Mouse (Mus musculus): ENCODE data around the gene Igsf6.

Igsf6 gene

DNA sequence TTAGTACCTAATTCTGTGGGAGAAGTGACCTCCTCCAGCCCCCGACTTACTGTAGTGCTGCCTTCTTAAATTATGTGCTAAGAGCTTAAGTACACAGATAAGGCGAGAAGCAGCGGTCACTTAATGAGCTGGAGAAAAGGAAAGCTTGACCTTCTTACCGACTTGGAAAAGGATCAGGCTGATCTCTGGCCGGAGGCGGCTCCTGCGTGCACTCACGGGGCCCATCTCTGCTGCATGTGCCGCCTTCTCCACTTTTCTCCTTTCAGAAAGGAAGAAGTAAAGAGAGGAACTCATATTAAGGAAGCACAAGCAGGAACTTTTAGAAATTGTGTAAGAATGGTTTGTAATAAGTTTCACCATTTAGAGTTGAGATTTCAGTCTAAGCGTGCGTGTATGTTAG is at the start of gene Igsf6:
TSS of gene Igsf6 (minus strand) at position 292 of the 400 bp plus-strand sequence.
- DNase-seq (ENCODE audit: low spot score in 2 of 2): no peak

DNA sequence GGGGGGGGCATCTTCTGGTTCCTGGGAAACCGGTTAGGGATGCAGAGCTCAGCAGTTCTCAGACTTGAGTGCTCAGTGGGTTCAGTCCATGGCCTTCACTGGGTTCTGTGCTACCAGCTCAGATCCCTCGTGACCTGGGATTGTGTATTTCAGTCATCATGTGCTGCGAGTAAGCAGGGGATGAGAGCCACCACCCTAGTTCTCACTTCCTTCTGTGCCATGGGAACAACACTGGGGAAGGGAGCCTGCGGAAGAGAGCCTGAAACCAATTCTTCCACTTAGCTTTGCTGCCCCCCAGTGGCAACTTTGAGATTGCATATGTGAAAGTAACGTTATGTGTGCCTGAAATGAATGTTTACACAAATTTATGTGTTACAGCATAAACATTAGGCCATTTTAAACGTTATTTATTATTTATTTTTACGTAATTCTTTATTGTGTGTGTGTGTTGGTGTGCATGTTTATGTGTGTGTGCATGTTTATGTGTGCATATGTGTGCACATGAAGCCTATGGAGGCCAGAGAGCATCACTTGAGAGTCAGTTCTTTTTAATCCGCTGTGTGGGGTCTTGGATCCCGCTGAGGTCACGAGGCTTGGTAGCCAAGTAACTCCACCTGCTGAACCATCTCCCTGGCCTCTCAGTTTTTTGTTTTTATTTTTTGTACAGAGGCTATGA is 45.9 kb upstream of the Igsf6 start:
- DNase-seq (ENCODE audit: low spot score in 2 of 2): peak; percentile 51 to 79

DNA sequence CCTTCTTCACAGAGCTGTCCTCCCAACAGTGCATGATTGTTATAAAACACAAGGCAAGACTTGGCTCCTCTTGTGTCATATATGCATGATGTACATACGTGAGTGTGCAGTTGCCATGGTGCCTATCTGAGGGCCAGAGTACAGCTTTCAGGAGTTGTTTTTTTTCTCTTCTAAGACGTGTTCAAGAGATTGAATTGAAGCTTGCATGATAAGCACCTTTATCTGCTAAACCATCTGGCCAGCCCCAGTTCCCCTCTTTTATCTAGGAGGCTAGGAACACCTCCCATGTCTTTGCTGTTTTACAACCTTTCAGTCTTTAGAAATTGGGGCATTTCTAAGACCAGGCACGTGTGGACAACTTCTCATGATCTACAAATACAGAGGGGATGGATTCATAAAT is 37.4 kb upstream of the Igsf6 start:
- no peak for DNase-seq (ENCODE audit: low spot score in 2 of 2)

DNA sequence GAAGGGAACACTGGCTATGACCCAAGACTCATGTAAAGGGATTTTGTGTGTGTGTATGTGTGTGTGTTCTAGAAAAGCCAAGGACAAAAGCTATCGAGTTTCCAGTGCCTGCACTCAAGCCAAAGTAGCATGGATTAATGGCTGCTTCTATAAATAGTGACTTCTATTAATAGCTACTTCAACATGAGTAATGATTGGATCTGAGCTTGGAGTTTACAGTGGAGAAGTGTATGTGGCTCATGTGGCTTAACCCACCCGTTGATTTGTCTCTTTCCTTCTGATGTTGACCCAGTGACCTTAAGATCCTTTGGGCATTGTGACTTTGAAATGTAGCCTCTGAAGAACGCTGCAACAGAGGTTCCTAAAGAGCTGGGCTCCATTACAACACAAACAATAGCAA is 36.9 kb upstream of the Igsf6 start:
- DNase-seq (ENCODE audit: low spot score in 2 of 2): no peak

DNA sequence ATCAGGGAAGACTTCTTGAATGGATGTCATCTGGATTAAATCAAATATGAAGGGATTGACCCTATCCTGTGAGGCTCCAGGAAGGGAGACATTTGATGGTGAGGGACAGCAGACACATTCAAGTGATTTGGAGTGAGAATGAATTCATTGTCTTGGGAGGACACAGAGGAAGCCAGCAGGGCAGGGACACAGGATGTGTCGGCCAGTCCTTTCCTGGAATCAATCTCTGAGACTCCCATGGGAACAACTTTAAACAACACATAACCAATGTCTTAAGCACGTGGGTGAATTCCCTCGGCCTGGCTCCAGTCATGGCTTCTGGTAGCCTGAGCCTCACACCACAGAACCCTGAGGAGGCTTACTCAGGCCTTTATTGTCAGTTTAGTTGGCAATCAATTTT is 33.5 kb upstream of the Igsf6 start:
- DNase-seq (ENCODE audit: low spot score in 2 of 2): no peak

DNA sequence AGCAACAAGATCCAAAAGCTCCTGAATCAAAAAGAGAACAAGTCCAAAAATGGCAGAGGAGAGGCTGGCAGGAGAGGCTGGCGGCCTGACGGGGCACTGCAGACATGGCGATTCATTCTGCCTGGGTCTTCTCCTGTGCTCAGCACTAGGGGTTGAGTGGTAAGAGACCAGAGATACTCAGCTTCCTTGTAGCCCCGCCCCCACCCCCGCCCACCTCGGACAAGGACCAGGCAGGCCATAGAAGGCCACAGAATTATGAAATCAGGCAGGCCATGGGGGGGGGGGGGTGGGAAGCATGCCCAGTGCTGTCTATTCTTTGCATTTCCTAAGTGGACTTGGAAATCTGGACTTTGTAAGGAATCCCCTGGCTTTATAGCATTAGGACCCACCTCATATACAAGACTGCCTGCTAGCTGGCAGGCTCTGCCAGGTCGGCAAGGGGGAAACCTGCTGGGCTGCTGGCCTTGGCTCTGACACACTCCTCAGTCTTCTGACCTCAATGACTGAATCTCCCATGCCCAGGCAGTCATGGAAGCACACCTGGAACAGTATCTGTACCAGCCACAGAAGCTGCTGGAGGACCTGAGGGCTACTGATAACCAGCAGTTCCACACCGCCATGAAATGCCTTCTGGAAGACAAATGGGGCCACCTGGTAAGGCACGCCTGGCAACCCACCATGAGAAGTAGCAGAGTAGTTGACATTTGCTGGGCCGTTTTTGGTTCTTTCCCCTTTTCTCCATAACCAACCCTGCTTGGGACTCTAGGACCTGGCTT is 24.4 kb upstream of the Igsf6 start:
- no peak for DNase-seq (ENCODE audit: low spot score in 2 of 2)

DNA sequence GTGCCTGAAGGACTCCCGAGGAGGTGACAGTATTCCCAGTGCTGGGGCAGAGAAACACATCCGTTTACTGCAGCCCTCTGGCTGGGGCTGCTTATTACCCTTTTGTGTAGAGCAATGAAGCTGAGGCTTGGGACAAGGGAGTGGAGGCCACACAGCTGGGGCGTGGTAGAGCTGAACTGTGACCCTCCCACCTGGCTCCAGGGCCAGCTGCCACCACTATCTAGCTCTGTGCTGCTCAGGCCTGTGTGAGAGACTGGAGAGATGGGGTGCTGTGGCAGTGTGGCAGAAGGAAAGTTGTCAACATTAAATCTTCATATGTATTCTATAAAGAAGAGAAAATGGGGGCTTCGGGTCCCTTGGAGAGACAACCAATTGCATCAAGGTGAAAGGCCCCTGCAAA is 18.7 kb upstream of the Igsf6 start:
- no peak for DNase-seq (ENCODE audit: low spot score in 2 of 2)

DNA sequence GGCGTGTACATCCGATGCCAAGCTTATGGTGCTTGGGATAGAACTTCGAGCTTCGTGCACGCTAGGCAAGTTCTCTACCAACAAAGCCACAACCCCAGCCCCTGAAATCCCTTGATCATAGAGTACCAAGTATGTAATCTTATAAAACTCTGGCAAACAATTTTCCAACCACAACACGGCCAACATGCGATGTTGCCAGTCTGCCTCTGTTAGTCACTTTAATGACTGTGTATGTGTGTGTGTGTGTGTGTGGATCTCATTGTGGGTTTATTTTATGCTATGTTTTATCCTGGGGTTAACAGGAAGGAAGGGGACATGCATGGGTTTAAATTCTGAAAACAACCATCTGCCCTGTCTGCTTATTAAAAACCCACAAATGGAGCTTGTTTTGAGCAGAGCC is 16.4 kb upstream of the Igsf6 start:
- DNase-seq (ENCODE audit: low spot score in 2 of 2): no peak

DNA sequence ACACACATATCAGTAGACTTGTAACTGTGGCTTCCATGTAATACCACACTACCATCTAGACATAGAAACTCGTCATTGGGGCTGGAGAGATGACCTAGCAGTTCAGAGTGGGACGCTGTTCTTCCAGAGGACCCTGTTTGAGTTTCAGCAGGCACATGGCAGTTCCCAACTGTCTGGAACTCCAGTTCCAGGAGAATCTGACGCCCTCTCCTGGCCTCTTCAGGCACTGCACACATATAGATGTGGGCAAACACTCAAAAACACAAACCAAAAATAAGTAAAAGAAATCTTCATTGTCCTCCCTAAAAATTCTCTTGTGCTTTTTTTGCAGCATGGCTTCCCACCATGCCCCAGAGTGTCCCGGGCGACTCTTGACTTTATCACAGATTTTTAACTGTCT is 14.4 kb upstream of the Igsf6 start:
- no peak for DNase-seq (ENCODE audit: low spot score in 2 of 2)

DNA sequence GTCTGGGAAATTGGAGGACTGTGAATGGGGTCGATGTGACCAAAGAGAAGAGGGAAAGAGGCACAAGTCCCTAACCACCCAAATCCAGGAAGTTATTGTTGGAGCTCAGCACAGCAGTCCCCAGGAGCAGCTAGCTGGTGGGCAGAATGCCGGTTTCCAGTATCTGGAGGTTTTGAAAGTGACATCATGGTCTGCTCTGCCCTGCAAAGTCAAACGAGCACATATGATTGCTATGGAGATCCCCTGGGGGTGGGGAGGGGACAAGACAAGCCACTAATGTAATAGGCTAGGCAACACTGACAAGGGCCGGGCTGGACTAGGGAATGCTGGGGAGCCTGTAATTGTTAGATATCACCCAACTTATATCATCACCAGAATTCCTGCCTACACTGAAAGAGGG is 11.1 kb upstream of the Igsf6 start:
- DNase-seq (ENCODE audit: low spot score in 2 of 2): no peak

DNA sequence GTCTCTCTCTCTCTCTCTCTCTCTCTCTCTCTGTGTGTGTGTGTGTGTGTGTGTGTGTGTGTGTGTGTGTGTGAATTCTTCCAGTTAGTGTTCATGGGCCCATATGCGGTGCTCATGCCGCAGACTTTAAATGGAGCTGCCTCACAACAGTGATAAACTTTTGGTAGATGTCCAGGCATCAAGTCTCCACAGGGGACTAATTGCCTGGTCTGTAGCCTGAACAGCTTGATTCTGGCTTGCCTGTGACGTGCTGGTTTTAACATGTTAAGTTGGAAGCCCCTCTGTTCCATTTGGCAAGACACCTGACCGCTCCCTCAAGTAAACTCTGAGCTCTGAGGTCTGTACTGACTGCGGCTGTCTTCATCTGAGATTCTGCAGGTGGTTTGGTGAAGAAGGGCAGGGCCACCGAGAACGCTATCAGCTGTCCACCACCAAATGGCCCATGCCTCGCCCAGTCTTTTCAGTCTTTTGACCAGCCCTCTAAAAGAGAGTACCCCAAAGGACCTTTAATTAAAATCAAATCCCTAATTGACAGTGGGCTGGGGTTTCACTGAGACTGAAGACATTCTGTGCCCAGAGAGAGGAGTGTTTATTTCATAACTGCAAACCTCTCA is 10.6 kb upstream of the Igsf6 start:
- DNase-seq (ENCODE audit: low spot score in 2 of 2): no peak

DNA sequence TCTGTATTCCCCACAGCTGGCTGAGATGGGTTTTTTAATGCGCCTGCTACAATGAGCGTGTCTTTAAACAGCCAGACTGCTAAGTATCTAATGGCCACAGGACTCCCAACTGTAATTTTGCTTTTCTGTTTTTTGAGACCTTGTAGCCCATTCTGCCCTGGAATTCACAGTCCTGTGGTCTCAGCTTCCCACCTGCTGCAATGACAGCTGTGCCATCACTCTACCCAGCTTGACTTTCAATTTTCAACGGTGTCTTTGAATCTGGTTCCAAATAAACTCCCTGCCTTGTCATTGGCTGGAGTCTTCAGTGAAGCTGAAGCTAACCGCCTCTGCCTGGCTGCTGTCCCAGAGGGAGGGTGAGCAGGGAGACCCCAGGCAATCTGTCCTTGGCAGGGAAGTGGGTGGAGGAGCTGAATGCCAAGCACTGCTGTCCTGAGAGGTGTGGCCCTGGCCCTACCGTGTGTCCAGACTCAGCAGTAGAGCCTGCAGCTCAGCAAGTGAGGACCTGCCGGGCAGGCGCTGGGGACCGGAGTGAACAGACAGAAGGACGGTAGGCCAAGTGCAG is 8.7 kb upstream of the Igsf6 start:
- DNase-seq (ENCODE audit: low spot score in 2 of 2): no peak

DNA sequence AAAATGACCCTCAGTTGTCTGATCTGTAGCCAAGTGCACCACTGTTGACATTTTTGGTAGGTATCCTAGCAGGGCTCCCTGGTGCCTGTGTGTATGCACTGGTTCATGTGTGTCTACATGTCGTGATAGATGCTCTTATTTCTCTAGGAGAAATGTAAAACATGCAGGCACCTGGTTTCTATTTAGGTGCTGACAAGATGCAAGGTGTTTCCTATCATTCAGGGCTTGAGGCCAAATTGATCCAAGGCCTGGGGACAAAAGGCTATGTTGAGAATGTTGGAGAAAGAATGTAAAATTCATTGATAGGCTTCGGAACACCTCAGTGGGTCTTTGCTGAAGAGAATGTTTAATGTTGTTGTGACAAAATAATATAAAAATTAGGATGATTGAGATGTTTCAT is 7.4 kb upstream of the Igsf6 start:
- no peak for DNase-seq (ENCODE audit: low spot score in 2 of 2)

DNA sequence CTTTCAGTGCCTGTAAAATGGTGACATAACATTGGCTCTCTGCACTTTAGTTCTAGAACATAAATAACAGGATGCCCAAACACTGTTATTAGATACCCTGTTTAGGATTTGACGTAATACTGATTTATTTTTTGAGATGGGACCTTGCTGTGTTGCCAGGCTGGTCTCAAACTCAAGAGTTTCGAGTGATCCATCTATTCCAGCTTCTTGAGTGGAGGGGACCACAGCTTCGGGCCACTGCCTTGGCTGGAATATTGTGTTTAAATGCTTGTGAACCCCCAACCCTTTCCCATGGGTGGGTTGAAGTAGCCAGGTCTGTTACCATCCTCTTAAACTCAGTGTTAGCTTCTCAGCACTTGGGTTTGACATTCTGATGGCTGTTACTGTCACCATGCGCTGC is 7.0 kb upstream of the Igsf6 start, which contains the start of gene Otoa:
TSS of gene Otoa (plus strand) at position 301 of the 400 bp plus-strand sequence.
- no peak for DNase-seq (ENCODE audit: low spot score in 2 of 2)

DNA sequence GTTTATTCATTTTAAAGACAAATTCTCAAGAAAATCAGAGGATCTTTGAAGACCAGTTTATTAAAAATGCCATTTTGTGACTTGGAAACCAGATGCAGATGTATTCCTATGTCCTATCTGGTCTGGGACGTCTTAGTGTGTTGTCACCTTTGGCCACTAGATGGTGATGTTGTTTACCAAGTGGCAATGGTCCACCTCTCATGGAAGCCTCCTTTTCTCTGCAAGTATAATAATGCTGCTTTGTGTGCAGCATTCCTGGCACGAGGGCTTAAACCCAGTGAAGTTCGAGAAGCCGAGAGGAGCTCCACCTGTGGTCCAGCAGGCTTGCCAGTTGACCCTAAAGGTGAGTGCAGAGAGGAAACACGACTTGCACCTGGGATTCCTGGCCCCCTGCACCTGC is 3.5 kb upstream of the Igsf6 start:
- DNase-seq (ENCODE audit: low spot score in 2 of 2): peak; percentile 28 to 51

DNA sequence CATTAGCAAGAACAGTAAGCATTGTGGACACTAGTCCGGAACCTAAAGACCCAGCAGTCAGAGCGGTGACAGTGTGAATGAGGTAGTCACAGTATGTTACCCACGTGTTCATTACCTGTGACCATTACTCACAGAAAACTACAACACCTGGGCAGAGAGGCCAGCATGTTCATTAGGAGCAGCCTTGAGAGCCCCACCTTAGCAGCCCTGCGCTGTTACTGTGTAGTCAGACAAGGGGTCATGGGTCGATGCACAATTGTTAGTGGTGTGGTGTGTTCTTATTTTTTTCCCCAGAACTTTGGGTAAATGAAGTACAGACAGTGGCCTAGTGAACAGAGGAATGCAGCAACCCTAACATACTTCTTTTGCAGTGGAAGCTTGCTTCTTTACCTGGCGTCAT is 2.9 kb upstream of the Igsf6 start:
- no peak for DNase-seq (ENCODE audit: low spot score in 2 of 2)

DNA sequence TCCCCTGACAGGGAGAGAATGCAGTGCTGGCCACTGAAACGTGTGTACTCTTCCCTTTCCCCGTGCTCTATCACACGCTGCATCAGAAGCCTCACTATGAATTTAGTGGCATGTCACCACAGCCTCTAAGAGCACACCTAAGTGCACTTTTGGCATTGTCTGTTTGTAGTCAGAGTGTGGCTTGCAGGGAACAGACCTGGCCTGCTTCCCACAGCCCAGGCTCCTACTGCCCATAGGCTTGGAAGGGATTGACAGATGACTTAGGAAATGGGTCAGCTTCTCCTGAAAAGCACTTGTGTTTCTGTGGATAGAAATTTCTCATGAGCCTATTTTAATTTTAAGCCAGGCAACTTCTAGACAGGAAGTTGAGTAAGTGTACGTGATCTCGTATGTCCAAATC is 1.0 kb upstream of the Igsf6 start:
- DNase-seq (ENCODE audit: low spot score in 2 of 2): no peak

DNA sequence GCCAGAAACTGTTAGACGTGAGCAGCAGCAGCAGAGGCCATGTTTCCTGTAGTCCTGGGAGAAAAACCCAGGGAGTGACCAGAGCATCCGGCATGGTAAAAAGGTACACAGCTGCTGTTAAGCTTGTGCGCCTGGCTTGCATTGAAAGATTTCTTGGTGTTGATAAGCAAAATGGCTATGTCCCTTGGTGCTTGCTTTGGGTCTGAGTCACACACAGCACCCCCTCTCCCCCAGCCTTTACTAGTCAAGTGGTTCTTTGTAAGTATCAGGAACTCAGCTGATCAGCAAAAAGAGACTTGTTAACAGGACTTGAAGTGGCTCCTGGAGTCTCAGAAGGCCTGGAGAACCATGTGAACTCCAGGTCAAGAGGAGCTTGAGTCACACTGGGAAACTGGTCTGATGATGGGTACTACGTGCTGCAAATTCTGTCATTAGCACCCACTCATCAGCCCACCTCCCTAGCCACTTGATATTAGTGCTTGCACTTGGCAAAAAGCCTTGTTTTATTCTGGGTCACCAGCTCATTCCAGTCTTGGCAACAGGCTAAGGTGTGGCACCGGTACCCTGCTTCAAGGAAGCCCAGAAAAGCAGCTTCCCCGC is 529 bp upstream of the Igsf6 start:
- DNase-seq (ENCODE audit: low spot score in 2 of 2): no peak

DNA sequence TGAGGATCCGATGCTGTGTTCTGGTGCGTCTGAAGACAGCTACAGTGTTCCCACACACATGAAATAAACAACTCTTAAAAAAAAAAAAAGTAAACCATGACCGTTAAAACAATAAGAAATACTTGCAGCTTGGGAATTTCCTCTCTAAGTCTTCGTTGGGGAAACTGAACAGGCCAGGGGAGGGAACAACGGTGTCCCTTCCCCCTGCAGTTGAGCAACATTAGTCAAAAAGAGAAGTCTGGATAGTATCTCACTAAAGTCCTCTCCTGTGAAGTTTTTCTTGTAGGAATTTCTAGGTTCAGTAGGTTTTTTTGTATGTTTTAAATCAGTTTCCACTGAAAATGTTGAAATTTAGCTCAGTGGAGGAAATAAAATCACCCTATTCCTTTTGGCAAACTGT is 1.9 kb downstream of the Igsf6 start:
- no peak for DNase-seq (ENCODE audit: low spot score in 2 of 2)

DNA sequence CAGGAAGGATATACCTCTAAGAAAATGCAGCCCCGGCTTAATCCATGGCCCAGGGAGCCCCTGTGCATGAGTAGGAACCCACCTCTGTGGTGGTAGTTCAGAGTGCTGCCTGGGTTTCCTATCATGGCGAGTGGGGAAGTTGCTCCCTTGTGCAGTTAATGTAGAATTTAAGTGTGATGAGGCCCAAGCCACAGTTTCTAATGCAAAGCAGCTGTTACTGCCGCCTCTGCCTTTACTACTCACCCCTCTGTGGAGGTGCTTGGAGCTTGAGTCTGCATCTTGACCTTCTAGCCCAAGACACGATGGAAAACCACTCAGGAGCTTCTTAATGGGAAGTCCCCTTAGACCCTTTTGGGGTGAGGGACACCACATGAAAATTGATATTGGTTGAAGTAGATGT is 3.1 kb downstream of the Igsf6 start:
- no peak for DNase-seq (ENCODE audit: low spot score in 2 of 2)

DNA sequence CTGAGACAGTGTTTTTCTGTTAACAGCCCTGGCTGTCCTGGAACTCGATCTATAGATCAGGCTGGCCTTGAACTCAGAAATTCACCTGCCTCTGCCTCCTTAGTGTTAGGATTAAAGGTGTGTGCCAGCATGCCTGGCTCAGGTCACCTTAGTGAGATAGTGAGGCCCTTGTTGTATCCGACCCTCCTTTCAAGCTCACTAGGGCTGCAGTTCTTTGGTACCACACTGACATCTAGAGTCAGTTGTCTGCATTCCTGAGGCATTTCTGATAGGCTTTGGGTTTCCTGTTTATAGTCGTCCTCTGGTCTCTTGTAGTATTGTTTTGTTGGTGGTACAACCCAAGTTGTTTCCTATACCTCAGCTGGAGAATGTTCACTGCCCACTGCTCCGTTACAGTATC is 10.1 kb downstream of the Igsf6 start:
- DNase-seq (ENCODE audit: low spot score in 2 of 2): peak in 1 of 2 experiments; percentile 18

DNA sequence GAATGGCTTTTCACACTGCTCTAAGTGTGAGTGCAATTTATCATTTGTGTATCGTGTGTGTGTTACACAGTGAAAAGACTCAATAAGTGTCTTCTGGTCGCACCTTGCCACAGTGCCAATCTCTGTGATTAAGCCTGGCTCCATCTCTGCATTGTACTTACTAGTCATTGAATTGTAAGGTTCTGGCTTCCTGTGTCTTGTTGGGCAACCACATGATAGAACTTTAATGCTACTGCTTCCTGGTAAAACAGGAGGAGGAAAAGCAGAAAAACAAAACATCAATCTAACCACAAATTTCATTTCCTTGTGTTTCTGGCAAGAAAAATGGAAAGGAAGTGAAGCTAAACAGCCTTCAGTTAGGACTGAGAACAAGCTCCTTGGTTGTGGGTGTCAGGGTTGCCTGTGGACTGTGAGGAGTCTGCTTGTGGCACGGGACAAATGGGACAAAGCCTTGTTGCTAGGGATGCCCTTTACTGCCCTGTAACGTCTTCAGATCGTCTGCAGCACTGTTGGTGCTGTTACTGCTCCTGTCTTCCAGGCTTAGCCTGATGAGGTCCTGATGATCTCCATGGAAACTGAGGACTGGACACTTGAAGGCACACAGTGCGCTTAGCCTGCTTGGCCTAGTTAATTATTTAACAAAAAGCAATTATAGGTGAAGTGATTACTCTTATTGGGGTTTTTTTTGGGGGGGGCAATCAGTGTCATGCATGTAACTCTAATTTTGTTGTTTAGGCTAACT is 14.7 kb downstream of the Igsf6 start:
- no peak for DNase-seq (ENCODE audit: low spot score in 2 of 2)

Data from frontal cortex, postnatal 10 days (tissue).